Mouse (Mus musculus): Measurements from ENCODE around the gene Scimp. TPM values are rescaled to one million over a fixed set of nuclear protein-coding genes. Genes with fewer than 3 reads are reported as not detected.
"Not testable (repeated sequence)": the region's sequence is repeated elsewhere in the genome, so short reads cannot be mapped to it uniquely, and the experiment has no call there.

The Scimp gene
- polyA plus RNA-seq, 1 experiment: not detected

DNA sequence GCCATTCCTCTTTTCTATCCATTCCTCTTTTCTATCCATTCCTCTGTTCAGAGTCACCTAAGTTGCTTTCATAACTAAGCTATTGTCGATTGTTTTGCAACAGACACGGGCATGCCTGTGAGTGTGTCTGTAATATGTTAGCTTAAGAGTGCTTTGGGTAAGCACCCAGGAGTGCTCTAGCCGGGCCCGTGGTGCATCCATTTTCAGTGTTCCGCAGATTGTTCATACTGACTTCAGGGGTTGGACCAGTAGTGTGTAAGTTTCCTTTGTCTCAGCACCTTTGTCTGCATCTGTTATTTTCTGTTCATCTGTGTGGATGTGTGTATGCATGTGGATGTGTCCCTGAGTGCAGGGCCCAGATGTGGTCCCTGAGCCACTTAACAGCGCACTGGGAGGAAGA, 34.8 kb downstream of the Scimp start:
- TF ChIP-seq GATA1 (IDR thresholded peaks at IDR 0.05; ENCODE audit: borderline replicate concordance, low read length): no peak
- TF ChIP-seq FLI1 (IDR thresholded peaks at IDR 0.05; ENCODE audit: low read length): no peak
- Histone ChIP-seq H3K9me3 (peaks cover 7% of the 10 kb centered on the region), H3K36me3 (replicated peaks; ENCODE audit: low read length) (peaks cover 7% of the 10 kb centered on the region), H3K27me3 (replicated peaks) (peaks cover 3% of the 10 kb centered on the region), H3K4me3 (replicated peaks) (no peak overlapping the region), H3K4me1 (peaks cover 26% of the 10 kb centered on the region)

DNA sequence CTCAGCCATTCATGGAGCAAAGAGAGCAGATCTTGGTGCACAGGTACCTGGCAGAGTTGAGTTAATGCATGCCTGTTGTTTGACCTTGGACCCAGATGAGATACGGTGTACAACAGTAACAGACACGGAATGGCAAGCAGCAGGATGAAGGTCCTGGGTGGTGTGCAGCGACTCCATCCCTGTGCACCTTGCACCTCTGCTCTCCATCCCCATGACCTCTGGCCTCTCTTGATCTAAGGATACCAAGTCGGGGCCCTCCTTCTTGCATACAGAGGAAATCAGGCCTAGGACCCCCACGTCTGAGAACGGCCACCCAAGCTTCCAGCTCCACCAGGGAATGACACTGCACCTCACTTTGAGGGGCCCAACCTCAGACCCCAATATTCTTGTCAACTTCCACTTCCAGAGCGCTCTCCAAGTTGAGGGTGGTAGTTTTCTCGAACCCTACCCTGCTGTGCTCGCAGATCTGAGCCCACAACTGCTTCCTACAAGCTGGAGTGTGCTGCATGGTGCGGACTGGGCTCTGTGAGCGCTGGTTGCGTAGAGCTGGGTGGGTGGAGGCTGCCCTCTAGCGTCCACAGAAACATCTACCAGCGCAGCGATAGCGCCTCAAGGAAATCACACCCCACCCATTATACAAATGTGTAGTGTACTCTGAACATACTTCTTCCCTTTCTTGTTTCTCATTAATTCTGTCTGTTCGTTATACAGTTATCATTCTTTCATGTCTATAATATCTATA, 35.4 kb downstream of the Scimp start:
- Histone ChIP-seq H3K27me3 (replicated peaks) (peaks cover 3% of the 10 kb centered on the region), H3K9me3 (peaks cover 11% of the 10 kb centered on the region), H3K4me3 (replicated peaks) (peak overlapping the region; percentile 77), H3K36me3 (replicated peaks; ENCODE audit: low read length) (peaks cover 14% of the 10 kb centered on the region), H3K4me1 (peaks cover 26% of the 10 kb centered on the region)
- TF ChIP-seq GATA1 (IDR thresholded peaks at IDR 0.05; ENCODE audit: borderline replicate concordance, low read length) (no peak), FLI1 (IDR thresholded peaks at IDR 0.05; ENCODE audit: low read length) (no peak)

DNA sequence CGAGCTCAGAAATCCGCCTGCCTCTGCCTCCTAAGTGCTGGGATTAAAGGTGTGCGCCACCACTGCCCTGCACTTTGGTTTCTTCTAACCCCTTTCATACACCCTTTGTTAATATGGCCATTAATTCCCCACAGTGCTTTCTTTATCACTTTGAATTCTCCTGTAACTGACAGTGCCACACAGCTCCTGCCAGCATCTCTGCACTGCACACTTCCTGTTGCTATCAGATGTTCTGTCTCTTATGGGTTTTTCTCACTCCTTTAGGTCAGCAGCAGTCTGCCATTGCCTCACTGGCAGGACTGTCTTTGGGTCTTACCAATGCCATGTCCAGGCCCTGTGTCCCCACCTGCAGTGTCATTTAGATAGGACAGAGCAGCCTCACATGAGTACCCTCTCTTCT, 41.6 kb downstream of the Scimp start:
- Histone ChIP-seq H3K4me3 (replicated peaks) (peak overlapping the region; percentile 59), H3K27me3 (replicated peaks) (no peaks in the 10 kb centered on the region), H3K4me1 (peaks cover 35% of the 10 kb centered on the region), H3K9me3 (peaks cover 14% of the 10 kb centered on the region), H3K36me3 (replicated peaks; ENCODE audit: low read length) (peaks cover 36% of the 10 kb centered on the region)
- no peak for TF ChIP-seq FLI1 (IDR thresholded peaks at IDR 0.05; ENCODE audit: low read length)
- no peak for TF ChIP-seq GATA1 (IDR thresholded peaks at IDR 0.05; ENCODE audit: borderline replicate concordance, low read length)

DNA sequence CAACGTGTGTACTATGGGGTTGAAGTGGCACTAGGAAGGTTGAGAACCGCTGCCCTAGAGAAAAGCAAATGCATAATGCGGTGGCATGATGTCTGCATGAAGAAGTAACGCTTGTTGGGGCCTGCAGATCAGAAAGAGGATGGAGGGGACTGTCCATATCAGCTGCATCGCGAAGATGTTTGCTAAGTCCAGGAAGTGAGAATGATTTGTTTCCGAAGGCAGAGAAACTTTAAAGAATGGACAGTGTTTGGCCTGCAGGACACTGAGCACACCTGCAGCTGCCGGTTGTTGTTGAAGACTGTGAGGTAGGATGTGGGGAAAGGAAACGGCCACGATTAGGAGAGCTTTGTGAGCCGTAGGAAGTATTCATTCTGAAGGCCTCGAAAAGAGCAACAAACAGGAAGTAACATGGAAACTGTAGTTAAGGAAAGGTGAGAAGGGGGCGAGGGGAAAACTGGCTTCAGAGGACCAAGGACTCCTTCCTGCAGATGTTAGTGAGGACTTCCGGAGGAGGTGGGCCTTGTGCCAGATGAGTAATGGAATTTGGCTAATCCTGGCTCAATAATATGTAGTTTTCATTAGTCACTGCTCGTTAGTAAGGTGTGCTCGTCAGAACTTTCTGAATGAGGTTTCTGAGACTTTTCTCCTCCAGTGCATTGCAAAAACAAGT, 46.5 kb downstream of the Scimp start:
- Histone ChIP-seq H3K9me3 (no peaks in the 10 kb centered on the region), H3K4me3 (replicated peaks) (peak overlapping the region; percentile 8), H3K4me1 (peaks cover 52% of the 10 kb centered on the region), H3K36me3 (replicated peaks; ENCODE audit: low read length) (peaks cover 11% of the 10 kb centered on the region), H3K27me3 (replicated peaks) (no peaks in the 10 kb centered on the region)
- no peak for TF ChIP-seq GATA1 (IDR thresholded peaks at IDR 0.05; ENCODE audit: borderline replicate concordance, low read length)
- no peak for TF ChIP-seq FLI1 (IDR thresholded peaks at IDR 0.05; ENCODE audit: low read length)

DNA sequence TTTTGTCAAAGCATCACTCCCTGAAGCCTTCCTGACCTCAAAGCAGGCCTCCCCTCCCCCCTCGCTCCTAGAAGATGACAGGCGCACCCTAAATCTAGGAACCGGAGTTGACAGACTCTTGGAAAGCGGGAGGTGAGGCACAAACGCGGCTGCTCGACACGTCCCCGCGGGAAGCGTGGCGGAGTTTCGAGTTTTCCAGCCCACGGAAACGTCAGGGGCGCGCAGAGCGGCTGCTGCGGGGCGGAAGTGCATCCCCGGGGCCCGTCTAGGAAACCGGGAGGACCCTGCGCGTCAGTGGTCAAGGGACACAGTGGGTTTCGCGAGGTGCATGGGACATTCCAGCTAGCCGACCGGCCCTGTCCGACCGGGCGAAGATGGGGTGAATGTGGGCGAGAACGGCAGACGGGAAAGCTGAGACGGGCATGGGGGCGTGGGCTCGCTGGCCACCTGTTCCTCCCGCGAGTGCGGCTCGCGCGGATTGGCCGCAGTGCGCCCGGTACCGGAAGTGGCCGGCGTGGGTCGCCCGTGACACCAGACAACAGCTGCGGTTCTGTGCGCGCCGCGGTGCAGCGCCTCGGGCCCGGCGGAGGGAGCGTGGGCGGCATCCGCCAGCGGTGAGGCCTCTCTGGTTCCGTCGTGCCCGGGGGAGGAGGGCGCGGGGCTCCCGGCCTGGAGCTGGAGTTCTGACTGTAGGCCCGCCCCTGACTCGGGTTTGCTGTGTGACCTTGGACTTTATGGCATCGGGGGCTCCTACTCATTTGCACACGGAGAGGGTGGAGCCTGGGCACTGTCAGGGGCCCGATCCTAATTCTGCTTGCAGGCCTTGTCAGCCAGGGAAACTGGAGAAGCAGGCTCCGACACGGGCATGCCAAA, 48.2 kb downstream of the Scimp start, which contains the start of gene Zfp3:
TSS of gene Zfp3 (plus strand) at position 274 of the 873 bp plus-strand sequence.
- H3K4me3 ChIP-seq (replicated peaks): peak within 1 kb of the TSS; percentile 98
- H3K4me1 ChIP-seq: peaks cover 41% of the 10 kb centered on the region
- H3K9me3 ChIP-seq: no peaks in the 10 kb centered on the region
- no peaks in the 10 kb centered on the region for H3K27me3 ChIP-seq (replicated peaks)
- TF ChIP-seq GATA1 (IDR thresholded peaks at IDR 0.05; ENCODE audit: borderline replicate concordance, low read length) (no peak), FLI1 (IDR thresholded peaks at IDR 0.05; ENCODE audit: low read length) (no peak)
- H3K36me3 ChIP-seq (replicated peaks; ENCODE audit: low read length): peaks cover 10% of the 10 kb centered on the region

DNA sequence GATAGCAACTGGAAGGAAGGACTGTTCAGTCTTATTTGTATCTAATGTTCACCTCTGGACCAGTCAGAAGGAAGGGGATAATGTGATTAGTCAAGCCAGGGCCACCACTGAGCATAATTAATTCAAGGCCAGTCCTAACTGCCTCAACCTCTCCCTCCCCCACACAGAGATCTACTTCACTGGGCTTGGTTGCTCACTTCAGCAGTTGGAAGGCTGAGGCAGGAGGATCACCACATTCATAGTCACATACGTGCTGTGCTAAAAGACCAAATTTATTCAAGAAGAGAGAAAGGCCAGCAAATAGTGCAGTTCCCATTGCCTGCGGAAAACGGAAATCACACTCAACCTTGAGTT, 48.8 kb downstream of the Scimp start:
- Histone ChIP-seq H3K9me3 (no peaks in the 10 kb centered on the region), H3K4me1 (peaks cover 45% of the 10 kb centered on the region), H3K36me3 (replicated peaks; ENCODE audit: low read length) (peaks cover 10% of the 10 kb centered on the region), H3K4me3 (replicated peaks) (peak overlapping the region; percentile 98), H3K27me3 (replicated peaks) (peaks cover 2% of the 10 kb centered on the region)
- TF ChIP-seq GATA1 (IDR thresholded peaks at IDR 0.05; ENCODE audit: borderline replicate concordance, low read length) (no peak), FLI1 (IDR thresholded peaks at IDR 0.05; ENCODE audit: low read length) (no peak)

DNA sequence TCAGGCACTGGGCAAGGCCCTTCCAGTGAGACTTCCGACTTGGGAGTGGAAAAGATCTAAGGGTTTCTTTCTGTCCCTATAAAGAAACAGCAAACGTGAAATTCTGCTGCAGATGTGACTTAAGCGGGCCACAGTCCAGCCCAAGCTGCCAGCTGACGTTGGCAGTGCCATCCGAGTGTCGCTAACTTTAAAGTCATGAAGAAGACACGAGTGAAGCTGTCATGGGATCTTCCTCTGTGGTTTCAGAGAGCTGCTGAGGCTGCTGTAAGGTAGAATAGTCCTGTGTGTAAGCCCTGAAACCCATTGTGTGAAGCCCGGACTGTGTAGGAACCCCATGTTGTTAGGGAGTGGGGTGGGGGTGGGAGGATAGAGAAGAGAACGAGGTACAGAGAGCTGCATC, 49.7 kb downstream of the Scimp start:
- H3K9me3 ChIP-seq: no peaks in the 10 kb centered on the region

DNA sequence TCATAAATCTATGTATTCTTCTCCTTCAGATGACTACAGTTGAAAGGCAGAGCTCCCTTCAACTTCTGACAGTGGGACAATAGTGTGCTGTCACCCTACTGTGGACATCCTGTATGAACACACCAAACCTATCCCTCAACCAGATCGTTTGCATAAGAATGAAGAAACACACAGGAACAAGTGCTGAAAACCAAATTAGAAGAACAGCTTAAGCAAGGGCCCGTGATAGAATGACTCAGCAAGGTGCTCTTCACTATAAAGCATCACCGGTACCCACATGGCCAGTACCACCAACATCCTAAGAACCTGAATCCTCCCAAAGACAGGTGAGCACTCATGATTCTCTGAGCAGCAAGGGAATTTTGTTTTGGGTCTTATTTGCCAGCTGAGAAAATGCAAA, 51.9 kb downstream of the Scimp start:
- H3K4me3 ChIP-seq (replicated peaks); H3K9me3 ChIP-seq; H3K36me3 ChIP-seq (replicated peaks; ENCODE audit: low read length): not testable (repeated sequence)
- H3K27me3 ChIP-seq (replicated peaks): peaks cover 12% of the 10 kb centered on the region
- H3K4me1 ChIP-seq: peaks cover 40% of the 10 kb centered on the region

More for the DNA sequence above, 49.7 kb downstream of the Scimp start:
- TF ChIP-seq GATA1 (IDR thresholded peaks at IDR 0.05; ENCODE audit: borderline replicate concordance, low read length) (no peak), FLI1 (IDR thresholded peaks at IDR 0.05; ENCODE audit: low read length) (no peak)
- Histone ChIP-seq H3K4me1 (peaks cover 47% of the 10 kb centered on the region), H3K36me3 (replicated peaks; ENCODE audit: low read length) (peaks cover 4% of the 10 kb centered on the region), H3K27me3 (replicated peaks) (peaks cover 2% of the 10 kb centered on the region), H3K4me3 (replicated peaks) (no peak overlapping the region)

DNA sequence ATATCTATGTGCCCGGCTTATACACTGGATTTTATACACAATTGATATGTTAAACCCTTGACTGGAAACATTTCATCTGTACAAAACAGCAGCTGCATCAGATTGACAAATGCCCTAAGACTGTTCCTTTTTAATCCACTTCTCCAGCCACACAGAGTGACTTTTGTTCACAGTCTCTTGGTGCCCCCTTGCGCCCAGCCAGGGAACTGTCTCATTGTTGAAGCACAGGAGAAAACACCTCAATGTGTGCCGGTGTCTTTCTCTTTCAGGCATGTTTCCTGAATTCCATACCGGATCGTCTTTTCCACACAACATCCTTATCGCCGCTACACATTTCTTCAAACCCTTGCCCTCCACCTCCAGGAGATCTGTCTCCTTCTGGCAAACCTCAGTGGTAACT, 56.7 kb downstream of the Scimp start:
- Histone ChIP-seq H3K4me3 (replicated peaks) (peak overlapping the region; percentile 66), H3K27me3 (replicated peaks) (peaks cover 28% of the 10 kb centered on the region), H3K36me3 (replicated peaks; ENCODE audit: low read length) (no peaks in the 10 kb centered on the region), H3K9me3 (no peaks in the 10 kb centered on the region), H3K4me1 (peaks cover 16% of the 10 kb centered on the region)
- TF ChIP-seq GATA1 (IDR thresholded peaks at IDR 0.05; ENCODE audit: borderline replicate concordance, low read length) (no peak), FLI1 (IDR thresholded peaks at IDR 0.05; ENCODE audit: low read length) (no peak)

Measured in megakaryocyte, embryonic 14.5 days (primary cell).